Mouse (Mus musculus) layer of hippocampus, adult 11-12 months (tissue): ENCODE results near the gene Tmem72.
A peak's percentile ranks its signal among the peaks of the same experiment; 100 is the strongest.

ENCODE experiments used
- DNase-seq: peaks from one replicate; pipeline ENCODE4 v3.0.0; 2022; ENCODE audit warnings: low spot score

Gene Tmem72

GRCm38 (mm10) chr6:116716666-116717065 is at the start of gene Tmem72:
Gene Tmem72, minus strand, starts transcription at chr6:116716913.
- no peak for DNase-seq

- no peak for DNase-seq
Observed at GRCm38 (mm10) chr6:116764524-116764923, 47.8 kb upstream of the Tmem72 start.

GRCm38 (mm10) chr6:116762333-116762732 is 45.6 kb upstream of the Tmem72 start:
- DNase-seq, result no peak

- no peak for DNase-seq
Observed at GRCm38 (mm10) chr6:116760181-116760580, 43.5 kb upstream of the Tmem72 start.

GRCm38 (mm10) chr6:116756364-116756763 is 39.7 kb upstream of the Tmem72 start:
- DNase-seq, result no peak

- DNase-seq, result no peak
Observed at GRCm38 (mm10) chr6:116738046-116738445, 21.3 kb upstream of the Tmem72 start.

- no peak for DNase-seq
Observed at GRCm38 (mm10) chr6:116735361-116735760, 18.6 kb upstream of the Tmem72 start.

GRCm38 (mm10) chr6:116733577-116733976 is 16.9 kb upstream of the Tmem72 start:
- DNase-seq, result no peak

- DNase-seq, result no peak
Observed at GRCm38 (mm10) chr6:116724489-116725160, 7.9 kb upstream of the Tmem72 start.

GRCm38 (mm10) chr6:116718920-116719319 is 2.2 kb upstream of the Tmem72 start:
- DNase-seq, result peak; percentile 35

- DNase-seq, result no peak
Observed at GRCm38 (mm10) chr6:116718361-116718760, 1.6 kb upstream of the Tmem72 start.

- DNase-seq, result no peak
Observed at GRCm38 (mm10) chr6:116717851-116718250, 1.1 kb upstream of the Tmem72 start.

GRCm38 (mm10) chr6:116715166-116715565 is 1.5 kb downstream of the Tmem72 start:
- DNase-seq, result no peak

- DNase-seq, result no peak
Observed at GRCm38 (mm10) chr6:116714576-116714975, 2.1 kb downstream of the Tmem72 start.

GRCm38 (mm10) chr6:116713966-116714365 is 2.7 kb downstream of the Tmem72 start:
- no peak for DNase-seq

- no peak for DNase-seq
Observed at GRCm38 (mm10) chr6:116712503-116712902, 4.2 kb downstream of the Tmem72 start.

GRCm38 (mm10) chr6:116712062-116712461 is 4.7 kb downstream of the Tmem72 start:
- no peak for DNase-seq

- no peak for DNase-seq
Observed at GRCm38 (mm10) chr6:116704320-116704719, 12.4 kb downstream of the Tmem72 start.

GRCm38 (mm10) chr6:116700821-116701220 is 15.9 kb downstream of the Tmem72 start:
- DNase-seq, result no peak

GRCm38 (mm10) chr6:116697896-116698425 is 18.8 kb downstream of the Tmem72 start:
- no peak for DNase-seq

- no peak for DNase-seq
Observed at GRCm38 (mm10) chr6:116697413-116697812, 19.3 kb downstream of the Tmem72 start.

- DNase-seq, result no peak
Observed at GRCm38 (mm10) chr6:116694346-116694745, 22.4 kb downstream of the Tmem72 start.

- DNase-seq, result no peak
Observed at GRCm38 (mm10) chr6:116693639-116694038, 23.1 kb downstream of the Tmem72 start.

GRCm38 (mm10) chr6:116682317-116682716 is 34.4 kb downstream of the Tmem72 start:
- DNase-seq, result peak; percentile 58
